1 mouse cellular context compared by ENCODE assay signal in genomic region chr8:70897681-70898413, GRCm38 (mm10).
TF ChIP-seq lines count a peak whose summit lies in the region.

No protein-coding gene starts in this region.

TF ChIP-seq in C2C12, 6 proteins besides CTCF, POLR2A, EP300 and RAD21:
- TF ChIP-seq USF1 (IDR thresholded peaks at IDR 0.05; ENCODE audit: low read depth) (no peak), MYOG (IDR thresholded peaks at IDR 0.05; ENCODE audit: control insufficient read depth, extremely low read depth, insufficient read length) (no peak), CEBPB (IDR thresholded peaks at IDR 0.05; ENCODE audit: low read depth) (no peak), FOSL1 (IDR thresholded peaks at IDR 0.05; ENCODE audit: insufficient read depth, low read length, poor library complexity, severe bottlenecking) (no peak), MAX (IDR thresholded peaks at IDR 0.05) (no peak), MYOD1 (IDR thresholded peaks at IDR 0.05; ENCODE audit: control insufficient read depth, insufficient read length, low read depth) (no peak)
